Mouse (Mus musculus): ENCODE measurements around the gene Sf3a2.

GRCm38 (mm10) chr10:80843931-80844547 lies 46.0 kb downstream of the Sf3a2 start, which contains the start of gene Lingo3:
- no peak for TF ChIP-seq POLR2A (IDR thresholded peaks at IDR 0.05; ENCODE audit: borderline replicate concordance, low read depth, low read length)
- no peak for TF ChIP-seq CTCF (IDR thresholded peaks at IDR 0.05; ENCODE audit: low read depth, low read length)

Data from bone marrow macrophage, adult 2 months (primary cell).